Mouse (Mus musculus) hindbrain, postnatal 0 days (tissue): ENCODE results near the gene Tbc1d10b. TPM values are rescaled to one million over a fixed set of nuclear protein-coding genes. Genes with fewer than 3 reads are reported as not detected.

Source experiments
- ATAC-seq: fragments of 200-750 bp; cut with Nextera tagmentation; 2 replicates; pipeline ENCODE4 v1.8.0; 2017; ENCODE audit warnings: mild to moderate bottlenecking, moderate TSS enrichment, moderate library complexity
- DNase-seq: peaks from one replicate; pipeline ENCODE4 v3.0.0-alpha.2; 2015; ENCODE audit warnings: low spot score
- H3K27ac ChIP-seq: fragments of 300-500 bp; sonication (generic); 2 replicates; pipeline ENCODE4 v1.5.1; 2014; ENCODE audit warnings: mild to moderate bottlenecking
- H3K27me3 ChIP-seq: fragments of 300-500 bp; sonication (generic); 2 replicates; pipeline ENCODE4 v1.6.1; 2014; ENCODE audit warnings: low read length, mixed read lengths; ENCODE audit not compliant: insufficient read depth
- H3K36me3 ChIP-seq: fragments of 300-500 bp; sonication (generic); 2 replicates; pipeline ENCODE4 v1.6.1; 2014; ENCODE audit warnings: low read length, mixed read lengths; ENCODE audit not compliant: insufficient read depth
- H3K4me1 ChIP-seq: fragments of 300-500 bp; sonication (generic); 2 replicates; pipeline ENCODE4 v1.6.1; 2014; ENCODE audit warnings: antibody characterized with exemption, low read length, mixed read lengths; ENCODE audit not compliant: insufficient read depth
- H3K4me2 ChIP-seq: fragments of 300-500 bp; sonication (generic); 2 replicates; pipeline ENCODE4 v1.6.1; 2014; ENCODE audit warnings: low read depth, mild to moderate bottlenecking, low read length, moderate library complexity, mixed read lengths
- H3K4me3 ChIP-seq: fragments of 300-500 bp; sonication (generic); 2 replicates; pipeline ENCODE4 v1.5.1; 2014; ENCODE audit warnings: low read length
- H3K9ac ChIP-seq: fragments of 300-500 bp; sonication (generic); replicated peaks from 2 replicates; pipeline ENCODE4 v1.6.1; 2014; ENCODE audit warnings: mild to moderate bottlenecking, low read length, moderate library complexity, mixed read lengths
- H3K9me3 ChIP-seq: fragments of 300-500 bp; sonication (generic); 2 replicates; pipeline ENCODE4 v1.6.1; 2016; ENCODE audit warnings: low read length, mixed read lengths
- CTCF ChIP-seq: IDR thresholded peaks from 2 replicates; pipeline ENCODE4 v1.5.1; 2016; ENCODE audit warnings: antibody characterized with exemption, control low read depth, low read depth
- WGBS: fragments of 180-500 bp; shearing (Covaris S2); extraction: QIAGEN DNeasy Blood & Tissue Kit; methylation state at CpG from one replicate; pipeline ENCODE4 v1.1.7; 2014; 5-methylcytosine and 5-hydroxymethylcytosine counted together
- polyA plus RNA-seq: library from polyadenylated mRNA; unstranded; fragments of >200 nt; fragmentation: Nextera tagmentation; extraction: Ambion mirVana; gene quantifications from 2 replicates; pipeline ENCODE4 v1.2.1, GENCODE M21; 2015
- total RNA-seq: library from RNA; depleted of rRNA; stranded (reverse); fragments of >200 nt; gene quantifications from 2 replicates; pipeline ENCODE4 v1.2.3, GENCODE M21; 2014; rRNA removed

Tbc1d10b gene
- total and polyA plus RNA-seq, 2 experiments from 2014 or later: 25.4 to 68.6 TPM

DNA sequence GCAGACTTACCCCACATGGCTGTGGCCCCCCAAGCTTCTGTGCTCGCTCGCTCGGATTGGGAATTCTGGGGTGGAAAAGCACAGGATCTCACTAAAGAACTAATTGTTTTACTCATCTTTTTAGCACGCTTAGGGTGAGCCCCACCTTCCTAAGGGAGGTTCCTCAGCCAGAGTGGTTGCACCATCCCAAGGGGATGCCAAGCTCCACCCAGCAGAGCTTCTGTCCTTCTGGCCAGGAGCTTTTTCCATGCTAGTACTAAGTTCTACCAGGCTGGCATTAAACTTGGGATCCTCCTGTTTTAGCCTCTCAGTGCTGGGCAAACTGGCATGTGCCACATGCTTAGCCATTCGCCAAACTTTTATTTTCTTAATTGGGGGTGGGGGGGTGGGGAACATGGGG lies 45.7 kb downstream of the Tbc1d10b start:
- no peaks in the 10 kb centered on the region for H3K27me3 ChIP-seq
- no peaks in the 10 kb centered on the region for H3K4me1 ChIP-seq
- H3K9ac ChIP-seq: no peak overlapping the region
- no peaks in the 10 kb centered on the region for H3K36me3 ChIP-seq
- ATAC-seq (no peak), DNase-seq (no peak)
- no peak overlapping the region for H3K4me3 ChIP-seq
- 95% methylated on average over 5 of the region's 5 CpGs for WGBS
- no peaks in the 10 kb centered on the region for H3K9me3 ChIP-seq
- no peak overlapping the region for H3K27ac ChIP-seq
- TF ChIP-seq CTCF: no peak
- H3K4me2 ChIP-seq: no peak overlapping the region

DNA sequence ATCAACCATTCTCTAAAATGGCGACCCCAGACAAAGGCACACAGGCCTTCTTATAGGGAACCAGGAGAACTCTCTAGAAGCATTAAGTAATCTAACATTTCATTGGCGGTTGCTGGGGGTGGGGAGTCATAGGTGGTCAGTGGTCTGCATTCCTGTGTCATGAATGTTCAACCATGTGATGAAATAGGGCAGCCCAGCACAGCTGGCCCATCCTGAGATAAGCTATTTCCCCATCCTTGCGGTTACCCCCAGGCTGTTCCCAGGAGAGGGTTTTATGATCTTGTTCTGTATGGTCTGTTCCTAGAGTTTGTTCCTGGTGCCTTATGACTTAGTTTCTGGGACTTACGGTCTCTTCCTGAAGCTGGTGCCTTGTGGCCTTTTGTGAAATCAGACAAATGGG lies 50.7 kb downstream of the Tbc1d10b start:
- no peak for ATAC-seq
- no peak for DNase-seq
- Histone ChIP-seq H3K36me3 (no peaks in the 10 kb centered on the region), H3K4me2 (no peak overlapping the region), H3K4me1 (no peaks in the 10 kb centered on the region), H3K27ac (no peak overlapping the region), H3K4me3 (no peak overlapping the region), H3K9me3 (no peaks in the 10 kb centered on the region), H3K27me3 (no peaks in the 10 kb centered on the region), H3K9ac (no peak overlapping the region)
- WGBS: 90% methylated on average over 4 of the region's 4 CpGs
- TF ChIP-seq CTCF: no peak

DNA sequence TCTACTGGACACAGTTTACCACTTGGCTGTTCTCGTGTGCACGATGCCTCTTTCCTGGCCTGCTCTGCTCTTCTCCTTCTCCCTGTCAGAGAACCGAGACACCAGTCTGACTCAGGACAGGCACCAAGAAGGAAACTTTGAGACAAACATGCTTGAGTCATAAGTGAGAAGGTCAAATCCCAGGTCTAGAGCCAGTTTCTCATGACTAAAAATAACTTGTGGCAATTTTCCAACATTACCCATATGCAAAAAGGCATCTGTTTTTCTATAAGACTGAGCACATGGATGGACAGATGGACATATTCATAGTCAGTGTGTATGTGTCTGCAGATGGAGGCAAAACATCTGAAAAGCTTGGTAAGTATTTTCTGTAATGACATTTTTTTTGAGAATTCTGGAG lies 54.8 kb downstream of the Tbc1d10b start:
- ATAC-seq (no peak), DNase-seq (no peak)
- no peak overlapping the region for H3K9ac ChIP-seq
- H3K4me2 ChIP-seq: no peak overlapping the region
- no peak overlapping the region for H3K27ac ChIP-seq
- no peaks in the 10 kb centered on the region for H3K4me1 ChIP-seq
- H3K27me3 ChIP-seq: no peaks in the 10 kb centered on the region
- WGBS: 87% methylated on average over 3 of the region's 3 CpGs
- no peak overlapping the region for H3K4me3 ChIP-seq
- TF ChIP-seq CTCF: no peak
- no peaks in the 10 kb centered on the region for H3K9me3 ChIP-seq
- H3K36me3 ChIP-seq: no peaks in the 10 kb centered on the region

DNA sequence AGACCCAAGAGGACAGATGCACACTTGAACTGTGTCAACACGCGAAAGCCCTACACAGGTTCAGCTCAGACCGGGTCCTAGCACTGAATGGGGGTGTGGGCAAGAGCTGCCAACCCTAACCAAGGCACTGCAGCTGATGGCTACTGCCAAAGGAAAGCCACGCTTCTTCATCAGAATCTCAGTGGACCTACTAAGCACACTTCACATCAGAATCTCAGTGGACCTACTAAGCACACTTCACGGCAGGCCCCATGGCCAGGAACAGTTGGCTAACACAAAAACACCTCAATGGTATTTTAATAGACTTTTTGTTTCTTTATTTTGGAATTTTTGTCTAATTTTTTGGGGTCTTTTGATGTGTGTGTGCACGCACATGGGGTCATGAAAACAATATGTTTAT lies 55.8 kb downstream of the Tbc1d10b start:
- Histone ChIP-seq H3K9ac (no peak overlapping the region), H3K36me3 (no peaks in the 10 kb centered on the region), H3K4me1 (no peaks in the 10 kb centered on the region), H3K9me3 (no peaks in the 10 kb centered on the region), H3K4me2 (no peak overlapping the region), H3K27ac (no peak overlapping the region), H3K4me3 (no peak overlapping the region), H3K27me3 (no peaks in the 10 kb centered on the region)
- no peak for TF ChIP-seq CTCF
- no peak for DNase-seq
- ATAC-seq: no peak
- 91% methylated on average over 6 of the region's 6 CpGs for WGBS

DNA sequence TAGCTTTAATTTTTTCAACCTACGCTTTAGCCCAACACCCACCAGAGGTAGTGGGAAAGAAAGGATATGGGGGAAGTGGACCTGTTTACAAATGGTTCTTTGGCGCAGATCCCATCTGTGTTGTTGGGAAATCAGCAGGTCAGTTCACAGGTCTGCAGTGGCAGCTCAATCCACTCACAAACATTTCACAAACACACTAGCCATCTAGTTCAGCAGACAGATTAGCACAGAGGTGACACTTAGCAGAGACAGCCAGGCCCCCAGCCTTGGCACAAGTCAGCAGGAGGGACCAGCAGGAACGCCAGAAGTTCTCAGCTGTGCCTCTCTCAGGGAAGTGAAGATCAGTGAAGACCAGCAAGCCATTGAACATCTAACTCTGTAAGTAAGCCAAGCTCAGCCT lies 60.4 kb downstream of the Tbc1d10b start:
- H3K9ac ChIP-seq: no peak overlapping the region
- no peak overlapping the region for H3K27ac ChIP-seq
- H3K4me1 ChIP-seq: no peaks in the 10 kb centered on the region
- H3K4me3 ChIP-seq: no peak overlapping the region
- DNase-seq: no peak
- H3K27me3 ChIP-seq: no peaks in the 10 kb centered on the region
- H3K4me2 ChIP-seq: no peak overlapping the region
- WGBS: 69% methylated on average over 3 of the region's 3 CpGs
- H3K9me3 ChIP-seq: no peaks in the 10 kb centered on the region
- H3K36me3 ChIP-seq: no peaks in the 10 kb centered on the region
- no peak for TF ChIP-seq CTCF
- no peak for ATAC-seq

Other genes starting within 250 kb of the Tbc1d10b start
- gene Cdipt, start 232.6 kb downstream of the Tbc1d10b start, total RNA-seq: 203 and 240 TPM in 2 replicates
- 146 and 150 TPM in 2 replicates for gene Cdipt, start 232.6 kb downstream of the Tbc1d10b start, polyA plus RNA-seq
- 0.31 TPM in 1 of 2 replicates, not detected in the other for gene Cdiptos, start 232.4 kb downstream of the Tbc1d10b start, total RNA-seq
- 0.95 and 1.4 TPM in 2 replicates for gene Cdiptos, start 232.4 kb downstream of the Tbc1d10b start, polyA plus RNA-seq
- gene Mvp, start 193.8 kb downstream of the Tbc1d10b start, total RNA-seq: 6.5 and 6.9 TPM in 2 replicates
- gene Mvp, start 193.8 kb downstream of the Tbc1d10b start, polyA plus RNA-seq: 5.5 and 5.8 TPM in 2 replicates
- gene Pagr1b, start 192.0 kb downstream of the Tbc1d10b start, total RNA-seq: 1.2 TPM in 1 of 2 replicates, not detected in the other
- 0.49 and 1.5 TPM in 2 replicates for gene Pagr1b, start 192.0 kb downstream of the Tbc1d10b start, polyA plus RNA-seq
- 11.1 and 30.3 TPM in 2 replicates for gene Pagr1a, start 191.1 kb downstream of the Tbc1d10b start, total RNA-seq
- 31.2 and 48.6 TPM in 2 replicates for gene Pagr1a, start 191.1 kb downstream of the Tbc1d10b start, polyA plus RNA-seq
- 7.1 and 40.2 TPM in 2 replicates for gene Gm42742, start 187.4 kb downstream of the Tbc1d10b start, total RNA-seq
- gene Gm42742, start 187.4 kb downstream of the Tbc1d10b start, polyA plus RNA-seq: 47.7 and 60.2 TPM in 2 replicates
- gene Prrt2, start 187.3 kb downstream of the Tbc1d10b start, total RNA-seq: 138 and 144 TPM in 2 replicates
- 79.0 and 99.9 TPM in 2 replicates for gene Prrt2, start 187.3 kb downstream of the Tbc1d10b start, polyA plus RNA-seq
- gene Maz, start 181.4 kb downstream of the Tbc1d10b start, total RNA-seq: 222 and 237 TPM in 2 replicates
- gene Maz, start 181.4 kb downstream of the Tbc1d10b start, polyA plus RNA-seq: 69.3 and 70.5 TPM in 2 replicates
- gene Kif22, start 166.0 kb downstream of the Tbc1d10b start, total RNA-seq: 8.1 and 9.1 TPM in 2 replicates
- 24.5 and 29.3 TPM in 2 replicates for gene Kif22, start 166.0 kb downstream of the Tbc1d10b start, polyA plus RNA-seq
- gene Zg16, start 121.1 kb downstream of the Tbc1d10b start, total RNA-seq: not detected in 2 replicates
- not detected in 2 replicates for gene Zg16, start 121.1 kb downstream of the Tbc1d10b start, polyA plus RNA-seq
- 0.68 and 2.3 TPM in 2 replicates for gene AI467606, start 117.1 kb downstream of the Tbc1d10b start, total RNA-seq
- 1.0 and 1.1 TPM in 2 replicates for gene AI467606, start 117.1 kb downstream of the Tbc1d10b start, polyA plus RNA-seq
- gene Qprt, start 86.2 kb downstream of the Tbc1d10b start, total RNA-seq: 1.0 and 2.0 TPM in 2 replicates
- gene Qprt, start 86.2 kb downstream of the Tbc1d10b start, polyA plus RNA-seq: 1.7 and 1.8 TPM in 2 replicates
- gene Spn, start 70.6 kb downstream of the Tbc1d10b start, total RNA-seq: 0.11 and 0.21 TPM in 2 replicates
- 0.05 and 0.09 TPM in 2 replicates for gene Spn, start 70.6 kb downstream of the Tbc1d10b start, polyA plus RNA-seq
- 59.7 and 75.0 TPM in 2 replicates for gene Cd2bp2, start 12.4 kb downstream of the Tbc1d10b start, total RNA-seq
- 57.0 and 62.3 TPM in 2 replicates for gene Cd2bp2, start 12.4 kb downstream of the Tbc1d10b start, polyA plus RNA-seq
- gene Mylpf, start 422 bp upstream of the Tbc1d10b start, total RNA-seq: 15.5 TPM in 1 of 2 replicates, not detected in the other
- gene Mylpf, start 422 bp upstream of the Tbc1d10b start, polyA plus RNA-seq: 3.0 and 3.1 TPM in 2 replicates
- gene Zfp553, start 24.6 kb upstream of the Tbc1d10b start, total RNA-seq: 41.0 and 43.3 TPM in 2 replicates
- 31.7 and 33.9 TPM in 2 replicates for gene Zfp553, start 24.6 kb upstream of the Tbc1d10b start, polyA plus RNA-seq
- gene Sept1, start 24.7 kb upstream of the Tbc1d10b start, total RNA-seq: 4.6 and 5.0 TPM in 2 replicates
- 3.8 and 5.2 TPM in 2 replicates for gene Sept1, start 24.7 kb upstream of the Tbc1d10b start, polyA plus RNA-seq
- 101 and 108 TPM in 2 replicates for gene Zfp771, start 35.8 kb upstream of the Tbc1d10b start, total RNA-seq
- gene Zfp771, start 35.8 kb upstream of the Tbc1d10b start, polyA plus RNA-seq: 89.0 and 89.2 TPM in 2 replicates
- gene Dctpp1, start 52.2 kb upstream of the Tbc1d10b start, total RNA-seq: 94.1 and 102 TPM in 2 replicates
- gene Dctpp1, start 52.2 kb upstream of the Tbc1d10b start, polyA plus RNA-seq: 112 and 119 TPM in 2 replicates
- 80.3 and 83.2 TPM in 2 replicates for gene Sephs2, start 65.6 kb upstream of the Tbc1d10b start, total RNA-seq
- 79.9 and 83.9 TPM in 2 replicates for gene Sephs2, start 65.6 kb upstream of the Tbc1d10b start, polyA plus RNA-seq
- gene Itgal, start 87.8 kb upstream of the Tbc1d10b start, total RNA-seq: 0.11 TPM in 1 of 2 replicates, not detected in the other
- 0.10 and 0.26 TPM in 2 replicates for gene Itgal, start 87.8 kb upstream of the Tbc1d10b start, polyA plus RNA-seq
- 47.7 and 53.6 TPM in 2 replicates for gene Zfp768, start 137.1 kb upstream of the Tbc1d10b start, total RNA-seq
- 13.4 and 15.7 TPM in 2 replicates for gene Zfp768, start 137.1 kb upstream of the Tbc1d10b start, polyA plus RNA-seq
- 7.9 and 10.0 TPM in 2 replicates for gene Zfp747, start 167.6 kb upstream of the Tbc1d10b start, total RNA-seq
- gene Zfp747, start 167.6 kb upstream of the Tbc1d10b start, polyA plus RNA-seq: 4.0 and 4.5 TPM in 2 replicates
- gene 9130019O22Rik, start 178.7 kb upstream of the Tbc1d10b start, total RNA-seq: 2.7 and 5.5 TPM in 2 replicates
- 1.2 and 1.8 TPM in 2 replicates for gene 9130019O22Rik, start 178.7 kb upstream of the Tbc1d10b start, polyA plus RNA-seq
- gene E430018J23Rik, start 185.2 kb upstream of the Tbc1d10b start, total RNA-seq: 13.8 and 15.5 TPM in 2 replicates
- gene E430018J23Rik, start 185.2 kb upstream of the Tbc1d10b start, polyA plus RNA-seq: 1.8 and 2.2 TPM in 2 replicates
- 4.0 and 5.0 TPM in 2 replicates for gene Zfp764, start 198.4 kb upstream of the Tbc1d10b start, total RNA-seq
- 2.7 and 3.0 TPM in 2 replicates for gene Zfp764, start 198.4 kb upstream of the Tbc1d10b start, polyA plus RNA-seq
- 15.0 and 22.1 TPM in 2 replicates for gene Zfp688, start 213.6 kb upstream of the Tbc1d10b start, total RNA-seq
- 31.7 and 33.2 TPM in 2 replicates for gene Zfp688, start 213.6 kb upstream of the Tbc1d10b start, polyA plus RNA-seq
- gene Zfp689, start 240.7 kb upstream of the Tbc1d10b start, total RNA-seq: 8.6 and 9.4 TPM in 2 replicates
- 7.7 and 7.9 TPM in 2 replicates for gene Zfp689, start 240.7 kb upstream of the Tbc1d10b start, polyA plus RNA-seq